Mouse (Mus musculus): Measurements from ENCODE around the gene Cpsf4l.

Cpsf4l gene

GRCm38 (mm10) chr11:113705966-113706652 lies 3.7 kb downstream of the Cpsf4l start:
- DNase-seq (ENCODE audit: low read depth, low spot score): no peak

GRCm38 (mm10) chr11:113703758-113704157 lies 6.1 kb downstream of the Cpsf4l start:
- DNase-seq (ENCODE audit: low read depth, low spot score): peak; percentile 53

- no peak for DNase-seq (ENCODE audit: low read depth, low spot score)
Measured at GRCm38 (mm10) chr11:113699643-113700042, 10.2 kb downstream of the Cpsf4l start.

- DNase-seq (ENCODE audit: low read depth, low spot score): no peak
Measured at GRCm38 (mm10) chr11:113698013-113698545, 11.7 kb downstream of the Cpsf4l start.

- no peak for DNase-seq (ENCODE audit: low read depth, low spot score)
Measured at GRCm38 (mm10) chr11:113697571-113697970, 12.2 kb downstream of the Cpsf4l start.

DNA sequence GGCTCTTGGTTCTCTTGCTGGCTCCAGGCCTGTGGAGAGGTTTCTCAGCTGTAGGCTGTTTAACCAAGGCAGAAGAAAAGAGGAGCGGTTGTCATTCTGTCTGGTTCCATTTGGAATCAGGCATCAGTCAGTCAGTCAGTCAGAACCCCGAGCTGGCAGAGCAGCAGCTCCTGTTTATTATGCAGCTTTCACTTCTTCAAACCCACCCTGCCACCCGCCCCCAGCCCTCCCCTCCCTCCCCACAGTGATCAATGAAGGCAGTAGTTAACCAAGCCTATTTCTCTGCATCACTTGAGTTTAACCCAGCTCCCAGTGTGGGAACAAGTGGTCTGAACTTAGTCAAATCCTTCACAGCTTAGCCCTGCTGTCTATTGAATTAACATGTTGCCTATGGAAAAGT lies 18.0 kb downstream of the Cpsf4l start:
- DNase-seq (ENCODE audit: low read depth, low spot score): no peak

DNA sequence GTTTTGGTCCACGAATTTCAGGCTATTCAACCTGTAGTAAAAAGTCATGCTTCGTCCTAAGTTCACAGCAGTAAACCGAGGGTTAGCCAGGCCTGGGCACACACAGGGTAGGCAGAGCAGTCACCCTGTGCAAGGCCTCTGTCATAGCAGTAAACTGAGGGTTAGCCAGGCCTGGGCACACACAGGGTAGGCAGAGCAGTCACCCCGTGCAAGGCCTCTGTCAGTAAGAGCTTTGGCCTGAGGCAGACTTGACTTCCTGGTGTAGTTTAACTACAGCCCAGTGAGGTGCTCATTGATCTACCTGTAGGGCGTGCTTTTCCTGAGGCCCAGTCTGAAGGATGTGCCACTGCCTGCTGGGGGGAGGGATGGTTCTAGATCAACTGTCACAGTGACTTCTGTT lies 18.5 kb downstream of the Cpsf4l start:
- no peak for DNase-seq (ENCODE audit: low read depth, low spot score)

GRCm38 (mm10) chr11:113690506-113690905 lies 19.3 kb downstream of the Cpsf4l start:
- no peak for DNase-seq (ENCODE audit: low read depth, low spot score)

DNA sequence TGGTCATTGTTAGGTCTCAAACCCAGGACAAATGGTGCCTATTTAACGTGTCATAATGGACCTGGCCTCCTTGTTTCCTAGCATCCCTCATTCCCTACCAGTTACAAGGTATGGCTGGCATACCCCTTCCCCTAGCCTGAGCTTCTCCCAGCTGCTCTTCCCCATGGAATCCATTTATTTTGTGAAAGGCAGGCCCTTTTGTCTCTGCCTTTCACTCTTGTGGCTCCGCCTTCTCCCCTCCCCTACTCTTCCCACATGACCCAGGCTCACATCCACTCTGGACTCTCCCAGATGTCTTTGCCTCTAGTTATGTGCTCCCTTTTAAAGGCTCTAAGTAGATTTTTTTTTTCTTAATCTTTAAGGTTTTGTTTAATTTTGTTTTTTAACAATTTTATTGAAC lies 22.8 kb downstream of the Cpsf4l start:
- DNase-seq (ENCODE audit: low read depth, low spot score): no peak

- no peak for DNase-seq (ENCODE audit: low read depth, low spot score)
Measured at GRCm38 (mm10) chr11:113684707-113685426, 24.9 kb downstream of the Cpsf4l start.

DNA sequence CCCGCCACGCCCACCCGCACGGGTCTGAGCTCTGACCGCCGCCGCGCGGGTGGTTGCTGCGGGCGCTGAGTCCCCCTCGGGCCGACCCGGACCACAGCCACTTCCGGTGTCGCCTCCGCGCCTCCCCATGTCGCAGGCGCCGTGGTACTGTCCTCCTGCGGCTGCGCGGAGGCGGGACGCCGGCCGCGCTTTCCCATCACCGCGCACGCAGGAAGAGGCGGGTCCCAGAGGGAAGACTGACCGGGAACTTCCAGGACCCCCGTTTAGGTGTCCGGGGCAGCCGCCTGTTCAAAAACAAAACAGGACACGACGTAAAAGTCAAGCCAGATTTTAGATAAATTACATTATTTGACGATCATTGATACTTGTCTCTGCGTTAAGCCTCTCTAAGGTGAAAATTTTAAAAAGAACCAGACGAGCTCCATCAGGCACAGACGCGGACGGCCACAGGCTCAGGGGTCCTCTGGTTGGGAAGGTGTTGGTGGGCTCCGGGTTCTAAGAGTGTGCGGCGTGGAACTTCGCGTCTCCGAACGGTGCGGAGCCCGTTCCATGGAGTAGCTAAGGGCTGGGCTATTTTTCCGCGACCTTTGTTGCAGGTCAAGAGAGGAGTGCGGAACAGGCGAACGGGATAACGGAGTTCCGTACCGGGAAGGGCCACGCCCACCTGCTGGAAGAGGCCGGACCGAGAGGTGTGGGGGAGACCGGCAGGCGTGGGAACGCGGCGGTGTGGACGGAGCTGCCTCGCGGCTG lies 25.7 kb downstream of the Cpsf4l start, which contains the start of the genes Fam104a and D11Wsu47e:
Fam104a (minus strand) TSS at position 199 of the 750 bp plus-strand sequence.
D11Wsu47e (plus strand) TSS at position 456 of the 750 bp plus-strand sequence.
- DNase-seq (ENCODE audit: low read depth, low spot score): peak; percentile 86

GRCm38 (mm10) chr11:113683627-113683956 lies 26.2 kb downstream of the Cpsf4l start:
- DNase-seq (ENCODE audit: low read depth, low spot score): peak; percentile 24

GRCm38 (mm10) chr11:113682897-113683626 lies 26.8 kb downstream of the Cpsf4l start:
- peak; percentile 50 for DNase-seq (ENCODE audit: low read depth, low spot score)

DNA sequence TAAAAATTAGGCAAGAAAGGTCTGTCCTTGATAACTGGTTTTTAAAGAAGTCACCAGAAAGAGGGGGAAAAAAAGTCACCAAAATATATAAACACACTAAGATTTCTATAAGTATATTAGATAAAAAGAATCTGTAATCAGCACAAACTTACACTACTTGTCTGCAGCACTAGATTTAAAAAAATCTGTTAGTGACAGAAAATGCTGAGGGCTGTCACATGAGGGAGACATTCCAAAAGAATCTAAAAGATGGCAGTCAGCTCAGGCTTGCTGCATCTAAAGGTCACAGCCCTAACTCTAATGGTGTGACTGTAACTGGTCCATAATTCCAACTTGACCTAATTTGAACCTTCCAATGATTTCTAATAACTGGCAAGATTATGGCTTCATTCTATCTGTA lies 27.8 kb downstream of the Cpsf4l start:
- DNase-seq (ENCODE audit: low read depth, low spot score): peak; percentile 33

DNA sequence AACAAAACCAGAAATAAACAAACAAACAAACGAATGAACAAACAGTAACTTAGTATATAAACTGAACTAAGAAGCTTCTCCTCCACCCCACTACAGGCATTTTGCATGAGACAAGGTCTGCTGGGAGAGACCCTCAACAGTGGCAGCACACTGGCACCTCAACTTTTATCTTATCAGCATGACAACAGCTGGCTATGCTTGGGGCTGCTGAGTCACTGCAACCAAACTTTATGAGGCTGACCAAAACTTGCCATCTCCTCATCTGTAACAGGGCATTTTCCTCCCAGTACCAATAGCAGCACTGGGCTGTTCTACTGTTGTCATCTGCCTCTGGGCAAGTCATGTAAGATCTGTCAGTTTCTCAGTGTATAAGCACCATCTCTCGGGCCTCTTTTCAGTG lies 28.9 kb downstream of the Cpsf4l start:
- peak; percentile 84 for DNase-seq (ENCODE audit: low read depth, low spot score)

- no peak for DNase-seq (ENCODE audit: low read depth, low spot score)
Measured at GRCm38 (mm10) chr11:113678373-113678772, 31.4 kb downstream of the Cpsf4l start.

GRCm38 (mm10) chr11:113677378-113677777 lies 32.4 kb downstream of the Cpsf4l start:
- DNase-seq (ENCODE audit: low read depth, low spot score): no peak

DNA sequence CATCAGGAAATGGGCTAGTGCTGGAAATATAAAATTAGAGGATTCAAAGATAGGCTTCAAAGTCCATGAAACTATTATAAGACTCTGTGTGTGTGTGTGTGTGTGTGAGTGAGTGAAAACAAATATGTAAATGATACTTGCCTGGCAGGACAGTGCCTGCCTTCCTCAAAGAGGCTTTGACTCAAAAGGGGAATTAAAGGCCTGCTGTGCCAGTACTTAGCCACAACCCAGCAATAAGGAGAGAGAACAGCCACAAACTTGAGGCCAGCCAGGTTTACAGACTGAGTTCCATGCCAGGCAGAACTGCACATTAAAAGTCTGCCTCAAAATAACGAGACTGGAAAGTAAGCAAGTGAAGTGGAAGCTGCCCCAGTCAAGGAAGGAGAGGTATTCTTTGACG lies 33.0 kb downstream of the Cpsf4l start:
- no peak for DNase-seq (ENCODE audit: low read depth, low spot score)

GRCm38 (mm10) chr11:113674595-113674994 lies 35.2 kb downstream of the Cpsf4l start:
- DNase-seq (ENCODE audit: low read depth, low spot score): no peak

DNA sequence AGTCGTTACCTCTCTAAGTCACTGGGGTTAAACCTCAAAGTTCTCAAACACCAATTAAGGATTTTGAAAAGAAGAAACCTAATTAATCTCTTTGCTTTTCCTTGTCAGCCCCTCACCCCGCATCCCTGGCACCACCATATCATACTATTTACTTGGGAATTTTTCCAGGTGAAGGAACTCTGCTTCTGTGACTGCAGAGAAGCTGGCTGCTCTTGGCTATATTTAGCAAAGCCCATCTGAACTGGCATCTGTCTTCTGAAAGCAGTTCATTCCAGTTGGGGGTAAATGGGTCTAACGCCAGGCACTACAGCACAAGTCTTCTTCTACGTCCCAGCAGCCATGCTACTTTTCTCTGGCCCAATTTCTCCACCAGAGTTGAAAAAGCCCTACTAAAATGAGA lies 36.2 kb downstream of the Cpsf4l start:
- no peak for DNase-seq (ENCODE audit: low read depth, low spot score)

GRCm38 (mm10) chr11:113669711-113670110 lies 40.1 kb downstream of the Cpsf4l start:
- DNase-seq (ENCODE audit: low read depth, low spot score): no peak
